Mouse (Mus musculus) Patski (cell line): ENCODE results near the gene Wfdc1. TPM values are rescaled to one million over a fixed set of nuclear protein-coding genes. Genes with fewer than 3 reads are reported as not detected.

ENCODE experiments used
- ATAC-seq: fragments of 100-300 bp; one replicate; pipeline ENCODE4 v1.8.0; 2021
- CTCF ChIA-PET: fragments of 350-600 bp; sonication (Branson Sonifier 250); formaldehyde crosslinking; loops from one replicate; lab custom pipeline; 2022; ENCODE audit warnings: inconsistent platforms; lab: Charles Lee
- POLR2A ChIA-PET: fragments of 350-600 bp; sonication (Branson Sonifier 250); formaldehyde crosslinking; loops from one replicate; lab custom pipeline; 2022; ENCODE audit warnings: antibody characterized with exemption, inconsistent platforms; lab: Charles Lee
- DNase-seq: peaks from one replicate; pipeline ENCODE4 v3.0.0-alpha.2; 2011; ENCODE audit warnings: low read depth, low spot score
- H3K27me3 ChIP-seq: fragments of 371-371 bp; one replicate; pipeline ENCODE4 v1.5.1; 2021
- CTCF ChIP-seq: fragments of 100-300 bp; IDR thresholded peaks from one replicate; pipeline ENCODE4 v1.5.1; 2021
- in situ Hi-C: fragments of 300-500 bp; cut with MboI; formaldehyde crosslinking; loops from 3 replicates; pipeline ENCODE4 v1.11.1; 2018; ENCODE audit warnings: low pct_unique_long_range_greater_than_20kb, mixed read lengths
- polyA plus RNA-seq: library from polyadenylated mRNA; unstranded; gene quantifications from one replicate; pipeline ENCODE4 v1.2.3, GENCODE M21; 2021

The Wfdc1 gene
- polyA plus RNA-seq, 1 experiment from 2014 or later, result not detected

- H3K27me3 ChIP-seq, result no peaks in the 10 kb centered on the region
Measured at GRCm38 (mm10) chr8:119707146-119707545, 41.0 kb downstream of the Wfdc1 start.

GRCm38 (mm10) chr8:119708471-119708870 is 42.3 kb downstream of the Wfdc1 start:
- POLR2A ChIA-PET, result interaction anchor here (0.5 kb wide), 1 partner anchor 31 kb away, joined by 3 read pairs; no protein-coding TSS in a partner anchor

More at GRCm38 (mm10) chr8:119707146-119707545, 41.0 kb downstream of the Wfdc1 start:
- POLR2A ChIA-PET, result no interaction called here
- DNase-seq (no peak), ATAC-seq (no peak)
- in situ Hi-C loops, result no loop called here
- CTCF ChIA-PET, result interaction anchor here (0.9 to 1.2 kb wide), 4 partner anchors 10 to 72 kb away, joined by 3 read pairs; no protein-coding TSS in a partner anchor
- no peak for TF ChIP-seq CTCF

GRCm38 (mm10) chr8:119708878-119709702 is 42.9 kb downstream of the Wfdc1 start:
- H3K27me3 ChIP-seq, result no peaks in the 10 kb centered on the region
- ChIA-PET CTCF (interaction anchor here (1.2 to 2.2 kb wide), 2 partner anchors 23 to 34 kb away, joined by 3 to 7 read pairs; no protein-coding TSS in a partner anchor), POLR2A (interaction anchor here (0.5 to 1.0 kb wide), 2 partner anchors 10 to 31 kb away, joined by 3 read pairs; no protein-coding TSS in a partner anchor)
- no peak for TF ChIP-seq CTCF
- in situ Hi-C loops, result no loop called here
- DNase-seq (peak; percentile 94), ATAC-seq (peak; percentile 67)

More at GRCm38 (mm10) chr8:119708471-119708870, 42.3 kb downstream of the Wfdc1 start:
- in situ Hi-C loops, result no loop called here
- CTCF ChIA-PET, result interaction anchor here (0.9 to 2.2 kb wide), 3 partner anchors 9 to 35 kb away, joined by 3 to 7 read pairs (median 4); partner anchors contain the start of gene Atp2c2
- DNase-seq (no peak), ATAC-seq (no peak)
- no peaks in the 10 kb centered on the region for H3K27me3 ChIP-seq
- no peak for TF ChIP-seq CTCF

- ChIA-PET POLR2A (interaction anchor here (1.0 kb wide), 2 partner anchors 9 to 30 kb away, joined by 3 read pairs; no protein-coding TSS in a partner anchor), CTCF (interaction anchor here (1.2 to 2.2 kb wide), 2 partner anchors 23 to 34 kb away, joined by 3 to 7 read pairs; no protein-coding TSS in a partner anchor)
- no peaks in the 10 kb centered on the region for H3K27me3 ChIP-seq
- in situ Hi-C loops, result no loop called here
- no peak for TF ChIP-seq CTCF
- DNase-seq (no peak), ATAC-seq (no peak)
Measured at GRCm38 (mm10) chr8:119709703-119710093, 43.5 kb downstream of the Wfdc1 start.

- ChIA-PET CTCF (interaction anchor here (0.8 to 2.3 kb wide), 3 partner anchors 10 to 25 kb away, joined by 3 to 4 read pairs (median 4); no protein-coding TSS in a partner anchor), POLR2A (no interaction called here)
- in situ Hi-C loops, result no loop called here
- no peak for DNase-seq
- ATAC-seq, result no peak
- no peaks in the 10 kb centered on the region for H3K27me3 ChIP-seq
- TF ChIP-seq CTCF, result no peak
Measured at GRCm38 (mm10) chr8:119712226-119712625, 46.1 kb downstream of the Wfdc1 start.

- no peaks in the 10 kb centered on the region for H3K27me3 ChIP-seq
- ATAC-seq (no peak), DNase-seq (no peak)
- POLR2A ChIA-PET, result interaction anchor here (0.6 kb wide), 1 partner anchor 275 kb away, joined by 4 read pairs; no protein-coding TSS in a partner anchor
- in situ Hi-C loops, result no loop called here
- CTCF ChIA-PET, result interaction anchor here (1.4 kb wide), 1 partner anchor 9 kb away, joined by 4 read pairs; no protein-coding TSS in a partner anchor
- TF ChIP-seq CTCF, result no peak
Measured at GRCm38 (mm10) chr8:119713421-119713820, 47.3 kb downstream of the Wfdc1 start.

- H3K27me3 ChIP-seq, result no peaks in the 10 kb centered on the region
- DNase-seq (no peak), ATAC-seq (peak; percentile 50)
- ChIA-PET POLR2A (interaction anchor here (0.9 kb wide), 1 partner anchor 9 kb away, joined by 4 read pairs; no protein-coding TSS in a partner anchor), CTCF (interaction anchor here (1.0 to 1.8 kb wide), 5 partner anchors 14 to 64 kb away, joined by 3 to 4 read pairs (median 3); no protein-coding TSS in a partner anchor)
- in situ Hi-C loops, result no loop called here
- no peak for TF ChIP-seq CTCF
Measured at GRCm38 (mm10) chr8:119715221-119715620, 49.1 kb downstream of the Wfdc1 start.

- DNase-seq (no peak), ATAC-seq (no peak)
- in situ Hi-C loops, result no loop called here
- no peaks in the 10 kb centered on the region for H3K27me3 ChIP-seq
- CTCF ChIA-PET, result interaction anchor here (1.0 to 1.8 kb wide), 9 partner anchors 12 to 62 kb away, joined by 3 to 8 read pairs (median 4); partner anchors contain the start of genes Atp2c2 and Tldc1
- POLR2A ChIA-PET, result no interaction called here
- no peak for TF ChIP-seq CTCF
Measured at GRCm38 (mm10) chr8:119716730-119717299, 50.6 kb downstream of the Wfdc1 start.

GRCm38 (mm10) chr8:119717765-119718164 is 51.6 kb downstream of the Wfdc1 start:
- POLR2A ChIA-PET, result no interaction called here
- in situ Hi-C loops, result no loop called here
- no peaks in the 10 kb centered on the region for H3K27me3 ChIP-seq
- TF ChIP-seq CTCF, result no peak
- DNase-seq, result no peak
- ATAC-seq, result no peak
- CTCF ChIA-PET, result interaction anchor here (0.8 to 1.8 kb wide), 6 partner anchors 10 to 61 kb away, joined by 3 to 8 read pairs (median 4); partner anchors contain the start of gene Tldc1
